Mouse (Mus musculus) bone marrow, adult 2 months (tissue): ENCODE measurements around the gene Muc3.

Experiments
- CTCF ChIP-seq: fragments of 200-500 bp; IDR thresholded peaks from 2 replicates; pipeline ENCODE4 v1.5.1; 2011; ENCODE audit warnings: low read length, control low read depth; ENCODE audit not compliant: control insufficient read depth, insufficient read depth
- POLR2A ChIP-seq: fragments of 200-500 bp; IDR thresholded peaks from 2 replicates; pipeline ENCODE4 v1.6.1; 2011; ENCODE audit warnings: low read depth, mild to moderate bottlenecking, control low read depth, low read length, borderline replicate concordance; ENCODE audit not compliant: control insufficient read depth

DNA sequence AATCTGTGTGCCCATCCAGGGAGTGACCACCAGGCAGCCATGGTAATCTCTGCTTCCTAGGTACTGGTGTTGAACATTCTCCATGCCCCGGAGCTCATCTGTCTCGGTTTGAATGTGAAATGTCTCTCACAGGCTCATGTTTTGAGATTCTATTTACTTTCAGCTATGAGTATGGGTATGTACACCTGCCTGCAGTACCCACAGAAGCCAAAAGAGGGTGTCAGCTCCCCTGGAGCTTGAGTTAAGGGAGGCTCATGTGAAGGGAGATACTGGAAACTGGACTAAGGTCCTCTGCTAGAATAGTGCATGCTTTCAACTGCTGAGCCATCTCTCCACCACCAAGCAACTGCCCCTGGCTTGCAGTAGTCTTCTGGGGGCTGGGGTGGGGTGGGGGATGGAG, 45.2 kb downstream of the Muc3 start:
- no peak for TF ChIP-seq CTCF
- TF ChIP-seq POLR2A, result no peak
